Mouse (Mus musculus) C2C12 (cell line): Measurements from ENCODE around the gene Ephb3. TPM values are rescaled to one million over a fixed set of nuclear protein-coding genes. Genes with fewer than 3 reads are reported as not detected.

Experiments used
- H3K27me3 ChIP-seq: one replicate; pipeline ENCODE4 v1.6.1; 2011; ENCODE audit not compliant: control insufficient read depth, insufficient read depth, insufficient read length
- H3K36me3 ChIP-seq: one replicate; pipeline ENCODE4 v1.6.1; 2011; ENCODE audit not compliant: control insufficient read depth, insufficient read depth
- H3K4me3 ChIP-seq: one replicate; pipeline ENCODE4 v1.5.1; 2011; ENCODE audit warnings: mild to moderate bottlenecking, control low read depth; ENCODE audit not compliant: poor library complexity, insufficient read depth, severe bottlenecking
- H3K79me2 ChIP-seq: one replicate; pipeline ENCODE4 v1.6.1; 2011; ENCODE audit not compliant: control insufficient read depth, insufficient read depth
- H3K79me3 ChIP-seq: one replicate; pipeline ENCODE4 v1.6.1; 2011; ENCODE audit warnings: low read depth, control low read depth
- H3ac ChIP-seq: one replicate; pipeline ENCODE3; 2011; ENCODE audit warnings: low read depth; ENCODE audit not compliant: control insufficient read depth, insufficient read length
- CEBPB ChIP-seq: IDR thresholded peaks from one replicate; pipeline ENCODE4 v1.6.1; 2011; ENCODE audit warnings: low read depth, mild to moderate bottlenecking, control low read depth, moderate library complexity
- CTCF ChIP-seq: IDR thresholded peaks from one replicate; pipeline ENCODE4 v1.5.1; 2011; ENCODE audit not compliant: control insufficient read depth, insufficient read depth, insufficient read length
- FOSL1 ChIP-seq: IDR thresholded peaks from one replicate; pipeline ENCODE4 v1.8.0; 2011; ENCODE audit warnings: mild to moderate bottlenecking, low read length; ENCODE audit not compliant: poor library complexity, insufficient read depth, severe bottlenecking
- MAX ChIP-seq: IDR thresholded peaks from one replicate; pipeline ENCODE4 v1.6.1; 2011; ENCODE audit warnings: mild to moderate bottlenecking, control low read depth
- MYOD1 ChIP-seq: IDR thresholded peaks from one replicate; pipeline ENCODE4 v1.6.1; 2011; ENCODE audit warnings: low read depth; ENCODE audit not compliant: control insufficient read depth, insufficient read length
- MYOG ChIP-seq: IDR thresholded peaks from one replicate; pipeline ENCODE4 v1.6.1; 2011; ENCODE audit not compliant: control insufficient read depth, insufficient read length; ENCODE audit errors: extremely low read depth
- USF1 ChIP-seq: IDR thresholded peaks from one replicate; pipeline ENCODE4 v1.6.1; 2011; ENCODE audit warnings: low read depth, mild to moderate bottlenecking, control low read depth, moderate library complexity
- polyA plus RNA-seq: library from polyadenylated mRNA; unstranded; fragments of >200 nt; fragmentation: generic; extraction: Trizol; gene quantifications from one replicate; pipeline ENCODE4 v1.2.1, GENCODE M21; 2012; ENCODE audit warnings: missing spikeins

Gene Ephb3
- polyA plus RNA-seq, 1 experiment = 5.0 TPM

GRCm38 (mm10) chr16:21213939-21214338, 9.4 kb downstream of the Ephb3 start:
- Histone ChIP-seq H3K36me3 (peaks cover 19% of the 10 kb centered on the region), H3K79me3 (no peaks in the 10 kb centered on the region), H3K79me2 (peaks cover 8% of the 10 kb centered on the region), H3K4me3 (no peak overlapping the region), H3K27me3 (no peaks in the 10 kb centered on the region), H3ac (no peak overlapping the region)
- TF ChIP-seq MYOG = no peak
- TF ChIP-seq CTCF = no peak
- TF ChIP-seq FOSL1 = no peak
- TF ChIP-seq MYOD1 = no peak
- no peak for TF ChIP-seq CEBPB
- no peak for TF ChIP-seq MAX
- TF ChIP-seq USF1 = no peak

- Histone ChIP-seq H3K79me3 (no peaks in the 10 kb centered on the region), H3K36me3 (peaks cover 26% of the 10 kb centered on the region), H3K4me3 (no peak overlapping the region), H3ac (no peak overlapping the region), H3K27me3 (no peaks in the 10 kb centered on the region), H3K79me2 (peaks cover 8% of the 10 kb centered on the region)
- TF ChIP-seq MYOG = no peak
- no peak for TF ChIP-seq CEBPB
- TF ChIP-seq MYOD1 = no peak
- no peak for TF ChIP-seq MAX
- TF ChIP-seq USF1 = no peak
- TF ChIP-seq FOSL1 = no peak
- no peak for TF ChIP-seq CTCF
Measured at GRCm38 (mm10) chr16:21214803-21215202, 10.2 kb downstream of the Ephb3 start.

GRCm38 (mm10) chr16:21216047-21216446, 11.5 kb downstream of the Ephb3 start:
- Histone ChIP-seq H3K79me2 (peaks cover 8% of the 10 kb centered on the region), H3K79me3 (no peaks in the 10 kb centered on the region), H3ac (no peak overlapping the region), H3K27me3 (no peaks in the 10 kb centered on the region), H3K4me3 (no peak overlapping the region), H3K36me3 (peaks cover 26% of the 10 kb centered on the region)
- TF ChIP-seq MYOG = no peak
- TF ChIP-seq MYOD1 = no peak
- no peak for TF ChIP-seq USF1
- TF ChIP-seq CEBPB = no peak
- no peak for TF ChIP-seq MAX
- no peak for TF ChIP-seq CTCF
- TF ChIP-seq FOSL1 = no peak

GRCm38 (mm10) chr16:21217233-21217632, 12.7 kb downstream of the Ephb3 start:
- TF ChIP-seq MYOD1 (no peak), CEBPB (no peak), CTCF (no peak), FOSL1 (no peak), MAX (no peak), USF1 (no peak), MYOG (no peak)

GRCm38 (mm10) chr16:21219656-21220055, 15.1 kb downstream of the Ephb3 start:
- Histone ChIP-seq H3K79me3 (no peaks in the 10 kb centered on the region), H3ac (no peak overlapping the region), H3K79me2 (no peaks in the 10 kb centered on the region), H3K27me3 (no peaks in the 10 kb centered on the region), H3K4me3 (no peak overlapping the region), H3K36me3 (peaks cover 32% of the 10 kb centered on the region)
- TF ChIP-seq MAX = no peak
- no peak for TF ChIP-seq CEBPB
- no peak for TF ChIP-seq MYOG
- TF ChIP-seq FOSL1 = no peak
- no peak for TF ChIP-seq USF1
- no peak for TF ChIP-seq MYOD1
- TF ChIP-seq CTCF = no peak

More at GRCm38 (mm10) chr16:21217233-21217632, 12.7 kb downstream of the Ephb3 start:
- Histone ChIP-seq H3K36me3 (peaks cover 26% of the 10 kb centered on the region), H3ac (no peak overlapping the region), H3K79me3 (no peaks in the 10 kb centered on the region), H3K79me2 (peaks cover 7% of the 10 kb centered on the region), H3K27me3 (no peaks in the 10 kb centered on the region), H3K4me3 (no peak overlapping the region)

- H3K36me3 ChIP-seq = peaks cover 21% of the 10 kb centered on the region
Measured at GRCm38 (mm10) chr16:21223038-21223437, 18.5 kb downstream of the Ephb3 start.

More at GRCm38 (mm10) chr16:21223038-21223437, 18.5 kb downstream of the Ephb3 start:
- Histone ChIP-seq H3ac (no peak overlapping the region), H3K27me3 (no peaks in the 10 kb centered on the region), H3K79me3 (no peaks in the 10 kb centered on the region), H3K79me2 (no peaks in the 10 kb centered on the region), H3K4me3 (no peak overlapping the region)
- TF ChIP-seq USF1 (no peak), FOSL1 (no peak), CTCF (no peak), MYOG (no peak), CEBPB (no peak), MAX (no peak), MYOD1 (no peak)
